Mouse (Mus musculus) spleen, adult 2 months (tissue): ENCODE measurements around the gene Arhgap33.

ENCODE experiments used
- CTCF ChIP-seq: fragments of 200-500 bp; IDR thresholded peaks from 2 replicates; pipeline ENCODE4 v1.5.1; 2011; ENCODE audit warnings: mild to moderate bottlenecking, inconsistent platforms; ENCODE audit not compliant: insufficient read depth, insufficient read length, insufficient replicate concordance; ENCODE audit errors: extremely low read depth
- POLR2A ChIP-seq: fragments of 200-500 bp; IDR thresholded peaks from 2 replicates; pipeline ENCODE4 v1.6.1; 2011; ENCODE audit warnings: low read depth, low read length, inconsistent platforms

DNA sequence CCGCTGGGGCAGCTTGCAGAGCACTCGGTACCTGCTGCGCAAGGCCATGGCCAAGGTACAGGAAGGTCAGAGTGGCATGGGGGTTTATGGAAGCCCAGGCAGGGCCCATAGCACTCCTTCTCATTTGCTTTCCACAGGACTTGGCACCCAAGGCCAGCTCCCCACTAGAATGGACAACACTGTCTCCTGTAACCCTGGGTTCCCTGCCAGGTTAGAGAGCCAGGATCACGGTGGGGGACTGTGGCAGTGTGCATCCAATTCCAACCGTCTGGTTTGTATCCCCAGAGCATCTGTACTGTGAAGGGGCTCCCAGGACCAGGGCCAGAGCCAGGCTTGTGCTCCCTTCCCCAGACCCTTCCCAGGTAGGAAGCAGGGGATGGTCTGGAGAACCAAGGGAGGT lies 14.0 kb downstream of the Arhgap33 start:
- TF ChIP-seq CTCF (no peak), POLR2A (no peak)
